Comparison of ENCODE assay signal across 24 mouse cellular contexts in genomic region chr5:32313671-32314070, GRCm38 (mm10).
A peak's percentile ranks its signal among the peaks of the same experiment; 100 is the strongest.
DNase-seq lines count a peak whose midpoint lies in the region; ATAC-seq and TF ChIP-seq lines count a peak whose summit lies in the region.
"Had no signal": no experiment of that assay in that cellular context is flagged by ENCODE, and none has a peak within 500 bp of the region (broad histone marks: within the 10 kb centered on the region; RNA-seq: fewer than 3 reads in every experiment).

No protein-coding gene starts in this region.

- H3K9ac ChIP-seq in CH12.LX (ENCODE audit: insufficient read depth, low read depth): no peak overlapping the region
- H3K9ac ChIP-seq in neural tube, embryonic 15.5 days (replicated peaks): no peak overlapping the region
- H3K9ac ChIP-seq in hindbrain, embryonic 16.5 days (ENCODE audit: low read depth, low read length): no peak overlapping the region
- H3K9ac ChIP-seq in midbrain, embryonic 14.5 days (replicated peaks; ENCODE audit: low read length): no peak overlapping the region
- H3K9ac ChIP-seq: heart, embryonic 13.5 days; hindbrain, embryonic 13.5 days; limb, embryonic 12.5 days; liver, postnatal 0 days; stomach, embryonic 15.5 days had no signal

- dilution Hi-C loops in CH12.LX (cut with MboI; ENCODE audit: extremely low pct_ligation_motif_present, extremely low pct_unique_long_range_greater_than_20kb, low sequenced_read_pairs): no loop called here

- H3K4me3 ChIP-seq in CH12.LX (replicated peaks in 1 of 3; ENCODE audit: low read depth in 2 of 3, low read length in 2 of 3, poor library complexity in 1 of 3): no peak overlapping the region
- H3K4me3 ChIP-seq in neural tube, embryonic 15.5 days (replicated peaks): no peak overlapping the region
- no peak overlapping the region for H3K4me3 ChIP-seq in hindbrain, embryonic 16.5 days (ENCODE audit: low read length)
- H3K4me3 ChIP-seq in midbrain, embryonic 14.5 days (replicated peaks; ENCODE audit: low read depth, low read length): no peak overlapping the region
- H3K4me3 ChIP-seq: embryonic facial prominence, embryonic 10.5 days; heart, adult 2 months; heart, embryonic 13.5 days; hindbrain, embryonic 13.5 days; limb, embryonic 12.5 days; midbrain, embryonic 10.5 days; stomach, embryonic 15.5 days had no signal

- H3K36me3 ChIP-seq in CH12.LX (replicated peaks in 1 of 2; ENCODE audit: control insufficient read depth in 1 of 2, insufficient read depth in 1 of 2, low read length in 1 of 2): no peaks in the 10 kb centered on the region
- no peaks in the 10 kb centered on the region for H3K36me3 ChIP-seq in neural tube, embryonic 15.5 days
- no peaks in the 10 kb centered on the region for H3K36me3 ChIP-seq in hindbrain, embryonic 16.5 days (ENCODE audit: control insufficient read depth, insufficient read depth, low read length)
- no peaks in the 10 kb centered on the region for H3K36me3 ChIP-seq in midbrain, embryonic 14.5 days (ENCODE audit: control insufficient read depth, insufficient read depth, low read length)
- H3K36me3 ChIP-seq: embryonic facial prominence, embryonic 10.5 days; heart, embryonic 13.5 days; hindbrain, embryonic 13.5 days; limb, embryonic 12.5 days; midbrain, embryonic 10.5 days; stomach, embryonic 15.5 days had no signal

- no peak for TF ChIP-seq RAD21 in CH12.LX (IDR thresholded peaks at IDR 0.05; ENCODE audit: low read depth, low read length)

- no peak for TF ChIP-seq POLR2A in CH12.LX (IDR thresholded peaks at IDR 0.05; ENCODE audit: low read depth, low read length)

- no peaks in the 10 kb centered on the region for H3K27me3 ChIP-seq in CH12.LX (replicated peaks)
- H3K27me3 ChIP-seq in neural tube, embryonic 15.5 days (replicated peaks): no peaks in the 10 kb centered on the region
- H3K27me3 ChIP-seq in hindbrain, embryonic 16.5 days (replicated peaks; ENCODE audit: control insufficient read depth, insufficient read depth, low read length): no peaks in the 10 kb centered on the region
- no peaks in the 10 kb centered on the region for H3K27me3 ChIP-seq in midbrain, embryonic 14.5 days (ENCODE audit: control insufficient read depth, insufficient read depth, low read length)
- H3K27me3 ChIP-seq: heart, embryonic 13.5 days; hindbrain, embryonic 13.5 days; limb, embryonic 12.5 days; stomach, embryonic 15.5 days had no signal

- no peak for ATAC-seq in neural tube, embryonic 15.5 days (ENCODE audit: low FRiP score)
- no peak for ATAC-seq in hindbrain, embryonic 16.5 days
- ATAC-seq in midbrain, embryonic 14.5 days (ENCODE audit: low FRiP score, low TSS enrichment): no peak
- ATAC-seq: forebrain, embryonic 16.5 days; liver, postnatal 0 days; lung, postnatal 0 days had no signal

- DNase-seq in A20 (ENCODE audit: low read depth, low spot score) (peak; percentile 21), CH12.LX (ENCODE audit: extremely low read depth) (peak; percentile 36)
- DNase-seq in spleen, postnatal 36 days (ENCODE audit: low spot score in 2 of 2): peak; percentile 65 to 68
- DNase-seq in thymus, postnatal 14 days: peak; percentile 73
- DNase-seq in frontal cortex, postnatal 14 days (ENCODE audit: low spot score in 2 of 2): no peak
- no peak for DNase-seq in midbrain, embryonic 14.5 days
- DNase-seq: adrenal gland, postnatal 25 days; cerebellum, adult 9-10 months; gastrocnemius, postnatal 25 days; heart, adult 2 months; kidney, adult 8-10 months; kidney, postnatal 14 days; liver, postnatal 0 days had no signal

- WGBS in neural tube, embryonic 15.5 days: 82% methylated on average over 6 of the region's 6 CpGs
- WGBS in hindbrain, embryonic 16.5 days: 85% methylated on average over 6 of the region's 6 CpGs
- WGBS in midbrain, embryonic 14.5 days: 85% methylated on average over 6 of the region's 6 CpGs

- TF ChIP-seq EP300 in CH12.LX (IDR thresholded peaks at IDR 0.05; ENCODE audit: low read length): no peak

- H3K27ac ChIP-seq in CH12.LX (ENCODE audit: insufficient read depth, low read depth): no peak overlapping the region
- H3K27ac ChIP-seq in neural tube, embryonic 15.5 days (replicated peaks): no peak overlapping the region
- no peak overlapping the region for H3K27ac ChIP-seq in hindbrain, embryonic 16.5 days (ENCODE audit: low read depth, low read length)
- no peak overlapping the region for H3K27ac ChIP-seq in midbrain, embryonic 14.5 days (replicated peaks; ENCODE audit: low read depth, low read length)
- H3K27ac ChIP-seq: embryonic facial prominence, embryonic 10.5 days; heart, adult 2 months; heart, embryonic 13.5 days; hindbrain, embryonic 13.5 days; limb, embryonic 12.5 days; midbrain, embryonic 10.5 days; stomach, embryonic 15.5 days had no signal

- no peaks in the 10 kb centered on the region for H3K9me3 ChIP-seq in CH12.LX (replicated peaks; ENCODE audit: low read length)
- no peaks in the 10 kb centered on the region for H3K9me3 ChIP-seq in neural tube, embryonic 15.5 days (replicated peaks)
- H3K9me3 ChIP-seq in hindbrain, embryonic 16.5 days (ENCODE audit: control insufficient read depth, low read length): no peaks in the 10 kb centered on the region
- H3K9me3 ChIP-seq in midbrain, embryonic 14.5 days (ENCODE audit: control insufficient read depth, low read length): no peaks in the 10 kb centered on the region
- H3K9me3 ChIP-seq: embryonic facial prominence, embryonic 10.5 days; heart, embryonic 13.5 days; hindbrain, embryonic 13.5 days; limb, embryonic 12.5 days; midbrain, embryonic 10.5 days; stomach, embryonic 15.5 days had no signal

- in situ Hi-C loops in CH12.LX (cut with MboI; ENCODE audit: low pct_ligation_motif_present, low pct_unique_long_range_greater_than_20kb, low sequenced_read_pairs): no loop called here

- H3K4me1 ChIP-seq in CH12.LX (ENCODE audit: control insufficient read depth in 1 of 2, insufficient read depth in 2 of 2): peaks cover 0 to 22% of the 10 kb centered on the region in 2 experiments; a peak in 2 of 4 replicates
- no peaks in the 10 kb centered on the region for H3K4me1 ChIP-seq in neural tube, embryonic 15.5 days
- no peaks in the 10 kb centered on the region for H3K4me1 ChIP-seq in hindbrain, embryonic 16.5 days (ENCODE audit: control insufficient read depth, insufficient read depth, low read depth, low read length)
- no peaks in the 10 kb centered on the region for H3K4me1 ChIP-seq in midbrain, embryonic 14.5 days (ENCODE audit: control insufficient read depth, insufficient read depth, low read length)
- H3K4me1 ChIP-seq: hindbrain, embryonic 13.5 days; limb, embryonic 12.5 days; stomach, embryonic 15.5 days had no signal

- H3K79me2 ChIP-seq in CH12.LX (replicated peaks; ENCODE audit: control insufficient read depth, extremely low read depth, insufficient read depth, poor library complexity, severe bottlenecking): no peaks in the 10 kb centered on the region

- no peak for TF ChIP-seq CTCF in CH12.LX (conservative IDR thresholded peaks at IDR 0.05 in 1 of 2, IDR thresholded peaks at IDR 0.05 in 1 of 2; ENCODE audit: low read depth in 2 of 2, low read length in 2 of 2)

- no peak overlapping the region for H3K4me2 ChIP-seq in CH12.LX (ENCODE audit: insufficient read depth, low read depth, poor library complexity, severe bottlenecking)
- H3K4me2 ChIP-seq in neural tube, embryonic 15.5 days: no peak overlapping the region
- H3K4me2 ChIP-seq in hindbrain, embryonic 16.5 days (ENCODE audit: low read length): no peak overlapping the region
- H3K4me2 ChIP-seq in midbrain, embryonic 14.5 days (ENCODE audit: low read length): no peak overlapping the region
- H3K4me2 ChIP-seq: heart, embryonic 13.5 days; hindbrain, embryonic 13.5 days; limb, embryonic 12.5 days; liver, embryonic 11.5 days; stomach, embryonic 15.5 days had no signal

TF ChIP-seq in CH12.LX, 34 proteins besides CTCF, POLR2A, EP300 and RAD21:
- no peak for TF ChIP-seq MAX (IDR thresholded peaks at IDR 0.05; ENCODE audit: low read length)
- no peak for TF ChIP-seq HCFC1 (IDR thresholded peaks at IDR 0.05; ENCODE audit: low read depth, low read length)
- TF ChIP-seq MAFK (IDR thresholded peaks at IDR 0.05; ENCODE audit: insufficient replicate concordance, low read length): no peak
- TF ChIP-seq NRF1 (IDR thresholded peaks at IDR 0.05; ENCODE audit: low read depth, low read length): no peak
- TF ChIP-seq JUN (IDR thresholded peaks at IDR 0.05; ENCODE audit: insufficient read depth, low read depth, low read length): no peak
- TF ChIP-seq MEF2A (IDR thresholded peaks at IDR 0.05; ENCODE audit: borderline replicate concordance, low read depth, low read length): no peak
- no peak for TF ChIP-seq E2F4 (IDR thresholded peaks at IDR 0.05; ENCODE audit: insufficient replicate concordance, low read depth, low read length)
- TF ChIP-seq TCF12 (IDR thresholded peaks at IDR 0.05; ENCODE audit: low read depth, low read length): no peak
- TF ChIP-seq PAX5 (IDR thresholded peaks at IDR 0.05; ENCODE audit: low read length): no peak
- TF ChIP-seq ELF1 (IDR thresholded peaks at IDR 0.05; ENCODE audit: low read depth, low read length): no peak
- no peak for TF ChIP-seq POLR2AphosphoS2 (IDR thresholded peaks at IDR 0.05; ENCODE audit: low read depth, low read length)

Comparison
In these comparisons a context has a peak if more than half of its experiments do, and no peak if none do; other contexts are left out.
1. DNase-seq: peak in A20 (single experiment), CH12.LX (single experiment), spleen, postnatal 36 days (2 of 2) and thymus, postnatal 14 days (single experiment); none in frontal cortex, postnatal 14 days (0 of 2) and midbrain, embryonic 14.5 days (single experiment).